Mouse (Mus musculus) midbrain, embryonic 14.5 days (tissue): ENCODE data around the gene Brms1l. TPM values are rescaled to one million over a fixed set of nuclear protein-coding genes. Genes with fewer than 3 reads are reported as not detected.

Experiments used
- ATAC-seq: fragments of 200-750 bp; cut with Nextera tagmentation; 2 replicates; pipeline ENCODE4 v1.8.0; 2017; ENCODE audit warnings: moderate number of reproducible peaks, moderate library complexity; ENCODE audit not compliant: low FRiP score, low TSS enrichment
- DNase-seq: peaks from one replicate; pipeline ENCODE4 v3.0.0-alpha.2; 2015
- H3K27ac ChIP-seq: fragments of 300-500 bp; sonication (generic); replicated peaks from 2 replicates; pipeline ENCODE4 v1.5.1; 2014; ENCODE audit warnings: mild to moderate bottlenecking, low read depth, low read length, moderate library complexity
- H3K27me3 ChIP-seq: fragments of 300-500 bp; sonication (generic); 2 replicates; pipeline ENCODE4 v1.6.1; 2014; ENCODE audit warnings: low read length, control low read depth, mixed read lengths; ENCODE audit not compliant: control insufficient read depth, insufficient read depth
- H3K36me3 ChIP-seq: fragments of 300-500 bp; sonication (generic); 2 replicates; pipeline ENCODE4 v1.6.1; 2014; ENCODE audit warnings: low read length, control low read depth; ENCODE audit not compliant: control insufficient read depth, insufficient read depth
- H3K4me1 ChIP-seq: fragments of 300-500 bp; sonication (generic); 2 replicates; pipeline ENCODE4 v1.6.1; 2014; ENCODE audit warnings: mild to moderate bottlenecking, antibody characterized with exemption, low read length, control low read depth; ENCODE audit not compliant: control insufficient read depth, insufficient read depth
- H3K4me2 ChIP-seq: fragments of 300-500 bp; sonication (generic); 2 replicates; pipeline ENCODE4 v1.6.1; 2014; ENCODE audit warnings: mild to moderate bottlenecking, low read length, moderate library complexity
- H3K4me3 ChIP-seq: fragments of 300-500 bp; sonication (generic); replicated peaks from 2 replicates; pipeline ENCODE4 v1.5.1; 2014; ENCODE audit warnings: low read depth, low read length
- H3K9ac ChIP-seq: fragments of 300-500 bp; sonication (generic); replicated peaks from 2 replicates; pipeline ENCODE4 v1.6.1; 2014; ENCODE audit warnings: mild to moderate bottlenecking, low read length, moderate library complexity
- H3K9me3 ChIP-seq: fragments of 300-500 bp; sonication (generic); 2 replicates; pipeline ENCODE4 v1.6.1; 2016; ENCODE audit warnings: low read length, control low read depth, mixed read lengths; ENCODE audit not compliant: control insufficient read depth
- WGBS: fragments of 180-500 bp; shearing (Covaris S2); extraction: QIAGEN DNeasy Blood & Tissue Kit; methylation state at CpG from one replicate; pipeline ENCODE4 v1.1.7; 2014; 5-methylcytosine and 5-hydroxymethylcytosine counted together
- polyA plus RNA-seq: library from polyadenylated mRNA; unstranded; fragments of >200 nt; fragmentation: Nextera tagmentation; extraction: Ambion mirVana; gene quantifications from 2 replicates; pipeline ENCODE4 v1.2.1, GENCODE M21; 2014

Brms1l gene
- polyA plus RNA-seq, 1 experiment from 2014 or later: 40.5 TPM

DNA sequence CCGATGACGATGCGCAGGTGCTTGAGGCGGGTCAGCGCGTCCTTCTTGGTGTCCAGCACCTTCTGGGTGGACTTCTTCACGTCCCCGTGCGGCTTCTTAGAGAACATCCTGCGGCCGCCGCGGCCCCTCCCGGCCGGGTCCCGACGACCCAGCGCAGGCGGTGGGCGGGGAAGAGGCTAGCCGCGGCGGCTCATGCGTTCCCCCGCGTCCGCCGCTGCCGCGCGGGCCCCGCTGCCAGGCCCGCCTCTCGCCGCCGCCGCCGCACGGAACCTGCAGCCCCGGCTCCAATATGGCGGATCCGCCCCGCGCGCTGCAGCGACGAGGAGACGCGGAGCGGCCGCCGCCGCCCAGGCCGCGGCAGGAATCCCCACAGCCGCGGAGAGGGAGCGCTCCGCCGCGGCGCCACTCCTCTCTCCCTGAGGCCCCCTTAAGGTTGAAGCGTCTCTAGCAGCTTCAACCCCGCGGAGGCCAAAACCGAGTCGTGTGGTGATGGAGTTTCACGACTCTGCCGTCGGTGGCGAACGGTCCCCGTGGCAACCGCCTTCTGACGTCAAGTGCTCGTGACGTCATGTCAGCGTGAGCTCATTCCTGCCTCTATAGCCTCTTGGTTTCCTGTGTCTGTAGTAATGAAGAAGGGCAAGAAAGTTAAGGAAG lies 15.3 kb upstream of the Brms1l start, which contains the start of gene Ralgapa1:
Ralgapa1 (minus strand) TSS at position 507 of the 654 bp plus-strand sequence.
- peak; percentile 95 for ATAC-seq
- Histone ChIP-seq H3K4me3 (peak within 1 kb of the TSS; percentile 92), H3K27me3 (no peaks in the 10 kb centered on the region), H3K36me3 (no peaks in the 10 kb centered on the region), H3K4me2 (peak within 1 kb of the TSS; percentile 61), H3K9me3 (no peaks in the 10 kb centered on the region), H3K4me1 (peaks cover 15% of the 10 kb centered on the region; the same call in 1 of the 2 replicates), H3K9ac (peak within 1 kb of the TSS; percentile 91), H3K27ac (peak within 1 kb of the TSS; percentile 96)
- DNase-seq: peak; percentile 96
- WGBS: under 1% methylated on average over 71 of the region's 78 CpGs

DNA sequence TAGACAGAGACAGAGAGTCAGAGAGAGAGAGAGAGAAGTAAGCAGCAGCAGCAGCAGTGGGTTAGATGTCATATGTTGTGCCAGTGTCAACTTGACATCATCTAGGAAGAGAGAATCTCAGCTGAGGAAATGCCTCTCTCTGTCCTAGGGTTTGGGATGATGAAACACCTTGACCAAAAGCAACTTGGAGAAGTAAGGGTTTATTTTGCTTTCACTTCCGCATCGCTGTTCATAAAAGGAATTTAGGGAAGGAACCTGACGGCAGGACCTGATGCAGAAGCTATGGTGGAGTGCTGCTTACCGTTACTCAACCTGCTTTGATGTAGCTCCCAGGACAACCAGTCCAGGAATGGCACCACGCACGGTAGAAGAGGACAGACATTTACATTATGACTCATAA lies 12.1 kb upstream of the Brms1l start:
- H3K4me2 ChIP-seq: no peak overlapping the region
- no peaks in the 10 kb centered on the region for H3K36me3 ChIP-seq
- H3K4me1 ChIP-seq: peaks cover 8% of the 10 kb centered on the region; the same call in 1 of the 2 replicates
- H3K9me3 ChIP-seq: no peaks in the 10 kb centered on the region
- no peaks in the 10 kb centered on the region for H3K27me3 ChIP-seq
- no peak overlapping the region for H3K9ac ChIP-seq
- DNase-seq: no peak
- no peak overlapping the region for H3K4me3 ChIP-seq
- WGBS: 85% methylated on average over 6 of the region's 6 CpGs
- H3K27ac ChIP-seq: no peak overlapping the region
- no peak for ATAC-seq

DNA sequence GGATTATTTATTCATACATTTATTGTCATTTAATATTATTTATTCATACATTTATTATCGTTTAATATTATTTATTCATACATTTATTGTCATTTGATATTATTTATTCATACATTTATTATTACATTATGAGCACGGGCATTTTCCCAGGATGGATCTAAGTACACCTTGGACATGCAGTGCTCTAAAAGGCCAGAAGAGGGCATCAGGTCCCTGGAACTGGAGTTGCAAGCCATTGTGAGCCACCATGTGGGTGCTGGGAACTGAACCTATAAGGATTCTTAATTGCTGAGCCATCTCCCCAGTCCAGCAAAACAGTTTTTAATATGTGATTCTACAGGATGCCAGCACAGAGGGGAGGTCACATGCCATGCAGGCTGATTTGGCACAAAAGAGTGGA lies 10.6 kb upstream of the Brms1l start:
- H3K27me3 ChIP-seq: no peaks in the 10 kb centered on the region
- H3K36me3 ChIP-seq: no peaks in the 10 kb centered on the region
- ATAC-seq (no peak), DNase-seq (no peak)
- no peaks in the 10 kb centered on the region for H3K4me1 ChIP-seq
- no peak overlapping the region for H3K9ac ChIP-seq
- H3K4me2 ChIP-seq: no peak overlapping the region
- H3K9me3 ChIP-seq: no peaks in the 10 kb centered on the region
- no peak overlapping the region for H3K4me3 ChIP-seq
- 78% methylated on average over 2 of the region's 2 CpGs for whole genome bisulfite sequencing
- H3K27ac ChIP-seq: no peak overlapping the region

DNA sequence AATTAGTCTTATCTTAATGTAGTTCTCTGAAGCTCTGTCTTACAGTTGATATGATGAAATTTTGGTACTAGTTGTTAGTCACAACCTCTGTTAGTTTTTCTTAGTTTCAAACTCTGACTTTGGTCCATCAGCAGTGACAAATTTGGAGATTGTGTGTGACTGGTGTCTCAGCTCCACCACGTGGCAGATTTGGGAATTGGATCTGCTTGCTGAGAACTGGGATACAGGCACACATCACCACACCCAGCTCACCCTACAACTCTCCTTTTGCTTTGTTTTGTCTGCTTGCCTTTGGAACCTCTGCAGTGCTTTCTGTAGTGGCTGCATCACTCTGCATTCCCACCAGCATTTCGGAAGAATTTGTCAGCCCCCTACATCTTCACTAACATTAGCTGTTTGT lies 5.0 kb upstream of the Brms1l start:
- DNase-seq (peak; percentile 82), ATAC-seq (no peak)
- no peak overlapping the region for H3K27ac ChIP-seq
- no peaks in the 10 kb centered on the region for H3K36me3 ChIP-seq
- no peaks in the 10 kb centered on the region for H3K27me3 ChIP-seq
- H3K4me3 ChIP-seq: no peak overlapping the region
- no peaks in the 10 kb centered on the region for H3K9me3 ChIP-seq
- no peaks in the 10 kb centered on the region for H3K4me1 ChIP-seq
- H3K9ac ChIP-seq: no peak overlapping the region
- H3K4me2 ChIP-seq: no peak overlapping the region
- WGBS: 15% methylated on average over 2 of the region's 2 CpGs

DNA sequence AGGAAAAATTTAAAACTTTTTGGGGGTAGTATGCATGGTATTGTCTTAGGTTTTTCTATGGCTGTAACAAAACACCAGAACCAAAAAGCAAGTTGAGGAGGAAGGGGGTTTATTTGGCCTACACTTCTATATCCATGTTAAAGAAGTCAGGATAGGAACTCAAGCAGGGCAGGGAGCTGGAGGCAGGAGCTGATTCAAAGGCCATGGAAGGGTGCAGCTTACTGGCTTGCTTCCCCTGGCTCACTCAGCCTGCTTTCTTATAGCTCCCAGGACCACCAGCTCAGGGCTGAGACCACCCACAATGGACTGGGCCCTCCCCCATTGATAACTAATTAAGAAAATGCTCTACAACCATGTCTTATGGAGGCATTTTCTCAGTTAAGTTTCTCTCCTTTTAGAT lies 3.2 kb upstream of the Brms1l start:
- no peak overlapping the region for H3K4me3 ChIP-seq
- DNase-seq: no peak
- no peaks in the 10 kb centered on the region for H3K27me3 ChIP-seq
- H3K9ac ChIP-seq: no peak overlapping the region
- no peak for ATAC-seq
- no peak overlapping the region for H3K4me2 ChIP-seq
- H3K36me3 ChIP-seq: no peaks in the 10 kb centered on the region
- H3K27ac ChIP-seq: no peak overlapping the region
- no peaks in the 10 kb centered on the region for H3K9me3 ChIP-seq
- H3K4me1 ChIP-seq: peaks cover 12% of the 10 kb centered on the region

DNA sequence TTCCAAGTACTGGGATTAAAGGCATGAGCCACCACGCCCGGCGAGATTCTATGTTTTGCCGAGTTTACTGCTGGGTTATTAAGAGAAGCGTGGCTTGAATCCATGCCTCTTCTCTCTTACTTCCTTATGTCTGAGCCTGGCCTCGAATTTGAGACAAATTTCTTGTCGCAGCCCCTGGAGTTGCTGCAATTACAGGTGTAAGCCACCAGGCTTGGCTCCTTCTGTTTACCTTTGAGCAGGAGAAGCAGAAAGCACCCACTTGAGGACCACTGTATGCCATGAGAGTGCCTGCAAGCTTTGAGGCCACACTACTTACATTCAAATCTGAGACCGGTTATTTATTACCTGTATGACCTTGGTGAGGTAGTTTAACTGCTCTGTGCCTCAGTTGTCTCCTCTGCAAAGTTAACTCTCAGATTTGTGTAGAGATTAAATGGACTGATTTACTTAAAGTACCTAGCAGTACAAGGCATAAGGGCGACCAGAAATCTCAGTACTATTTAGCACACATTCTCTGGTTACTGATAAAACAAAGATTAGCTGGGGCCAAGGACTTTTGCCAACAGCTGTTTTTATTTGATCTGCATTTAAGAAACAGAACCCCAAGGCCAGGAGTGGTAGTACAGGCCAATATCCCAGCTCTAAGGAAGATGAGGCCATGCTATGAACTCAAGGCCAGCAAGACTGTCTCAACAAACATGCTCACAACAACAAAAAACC lies 2.1 kb upstream of the Brms1l start:
- Histone ChIP-seq H3K9me3 (no peaks in the 10 kb centered on the region), H3K36me3 (no peaks in the 10 kb centered on the region), H3K4me3 (no peak overlapping the region), H3K9ac (no peak overlapping the region), H3K4me2 (no peak overlapping the region), H3K4me1 (peaks cover 15% of the 10 kb centered on the region), H3K27ac (no peak overlapping the region), H3K27me3 (no peaks in the 10 kb centered on the region)
- no peak for DNase-seq
- WGBS: 70% methylated on average over 9 of the region's 9 CpGs
- no peak for ATAC-seq

DNA sequence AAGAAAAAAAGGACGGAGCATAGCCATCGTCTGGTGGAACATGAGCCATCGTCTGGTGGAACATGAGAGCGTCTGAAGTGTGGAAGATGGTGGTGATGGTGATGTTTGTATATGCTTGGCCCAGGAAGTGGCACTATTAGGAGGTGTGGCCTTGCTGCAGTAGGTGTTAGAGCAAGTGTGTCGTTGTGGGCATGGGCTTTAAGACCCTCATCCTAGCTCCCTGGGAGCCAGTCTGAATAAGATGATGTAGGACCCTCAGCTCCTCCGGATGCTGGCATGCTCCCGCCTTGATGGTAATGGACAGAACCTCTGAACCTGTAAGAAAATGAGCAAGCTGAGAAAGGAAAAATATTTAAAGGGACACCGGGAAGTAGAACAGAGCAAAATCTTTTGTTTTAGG lies 1.2 kb upstream of the Brms1l start:
- no peak overlapping the region for H3K4me3 ChIP-seq
- no peak for ATAC-seq
- no peak overlapping the region for H3K27ac ChIP-seq
- H3K4me1 ChIP-seq: peaks cover 15% of the 10 kb centered on the region
- H3K36me3 ChIP-seq: 0 out of 2 replicates have a peak, but pooled peaks cover 1% of the 10 kb centered on the region
- no peak overlapping the region for H3K4me2 ChIP-seq
- 89% methylated on average over 8 of the region's 8 CpGs for WGBS
- no peak for DNase-seq
- H3K9me3 ChIP-seq: no peaks in the 10 kb centered on the region
- no peaks in the 10 kb centered on the region for H3K27me3 ChIP-seq
- no peak overlapping the region for H3K9ac ChIP-seq

DNA sequence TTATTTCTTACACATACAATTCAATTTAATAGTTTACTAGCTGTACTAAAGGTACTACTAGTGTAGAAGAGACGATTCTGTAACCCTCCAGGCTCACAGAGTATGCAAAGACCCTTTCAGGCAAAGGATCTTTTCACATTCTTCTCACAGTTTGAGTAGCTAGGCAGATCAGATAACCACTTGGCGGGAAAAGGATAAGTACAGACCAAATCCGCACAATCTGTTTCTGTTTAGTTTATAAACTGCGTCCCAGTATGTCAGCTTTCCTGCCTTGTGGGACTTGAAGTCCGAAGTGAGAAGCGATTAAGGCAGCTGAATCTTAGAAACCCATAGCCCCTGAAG lies 296 bp upstream of the Brms1l start:
- DNase-seq (no peak), ATAC-seq (no peak)
- Histone ChIP-seq H3K36me3 (0 out of 2 replicates have a peak, but pooled peaks cover 8% of the 10 kb centered on the region), H3K27me3 (no peaks in the 10 kb centered on the region), H3K4me3 (peak overlapping the region; percentile 76), H3K4me1 (peaks cover 15% of the 10 kb centered on the region), H3K27ac (peak overlapping the region; percentile 92), H3K4me2 (peak overlapping the region; percentile 53), H3K9me3 (no peaks in the 10 kb centered on the region), H3K9ac (peak overlapping the region; percentile 29; the same call in 1 of the 2 replicates)
- under 1% methylated on average over 6 of the region's 6 CpGs for WGBS

DNA sequence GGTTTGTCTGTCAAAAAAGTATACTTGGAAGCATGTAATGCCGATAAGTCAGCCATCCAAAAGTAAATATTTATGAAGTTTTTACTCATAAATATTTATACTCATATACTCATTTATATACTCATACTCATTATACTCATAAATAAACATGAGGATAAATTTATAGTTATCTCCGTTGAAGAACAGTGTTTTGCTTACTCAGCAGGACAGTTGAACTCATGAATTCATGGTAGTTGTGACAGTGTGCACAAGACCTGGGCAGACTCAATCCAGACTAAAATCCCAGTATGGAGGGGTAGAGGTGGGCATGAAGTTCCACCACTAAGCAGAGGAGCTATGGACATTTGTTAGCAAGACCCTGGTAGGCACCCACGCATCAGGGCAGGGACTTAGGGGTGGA lies 1.4 kb downstream of the Brms1l start:
- H3K36me3 ChIP-seq: peaks cover 17% of the 10 kb centered on the region
- H3K9ac ChIP-seq: no peak overlapping the region; the same call in 1 of the 2 replicates
- no peak overlapping the region for H3K27ac ChIP-seq
- peak overlapping the region; percentile 72 for H3K4me2 ChIP-seq
- H3K4me1 ChIP-seq: peaks cover 15% of the 10 kb centered on the region
- ATAC-seq: no peak
- no peak for DNase-seq
- peak overlapping the region; percentile 76 for H3K4me3 ChIP-seq
- H3K9me3 ChIP-seq: no peaks in the 10 kb centered on the region
- WGBS: 54% methylated on average over 3 of the region's 3 CpGs
- no peaks in the 10 kb centered on the region for H3K27me3 ChIP-seq
